8 mouse cellular contexts compared by ENCODE assay signal in genomic region chr12:16531956-16532859, GRCm38 (mm10).
DNase-seq lines count a peak whose midpoint lies in the region; ATAC-seq lines count a peak whose summit lies in the region.

No protein-coding gene starts in this region.

- no peak for ATAC-seq in embryonic facial prominence, embryonic 13.5 days (ENCODE audit: insufficient number of reproducible peaks, insufficient read depth, low FRiP score, low TSS enrichment, low read depth)

- no peaks in the 10 kb centered on the region for H3K9me3 ChIP-seq in embryonic facial prominence, embryonic 13.5 days

- peak overlapping the region; percentile 55 for H3K9ac ChIP-seq in embryonic facial prominence, embryonic 13.5 days

- H3K27me3 ChIP-seq in embryonic facial prominence, embryonic 13.5 days, result no peaks in the 10 kb centered on the region

- 70% methylated on average over 15 of the region's 15 CpGs for WGBS in embryonic facial prominence, embryonic 13.5 days

- no peaks in the 10 kb centered on the region for H3K36me3 ChIP-seq in embryonic facial prominence, embryonic 13.5 days

- peak; percentile 16 to 17 for DNase-seq in adrenal gland, postnatal 36 days
- DNase-seq in adrenal gland, postnatal 10 days, result no peak
- DNase-seq in 3T3-L1 (ENCODE audit: low read depth, low spot score), result peak; percentile 95
- DNase-seq in heart, postnatal 36 days, result peak; percentile 30 to 49
- DNase-seq in lung, postnatal 10 days, result peak; percentile 34
- peak; percentile 37 for DNase-seq in spleen, adult 12 weeks (ENCODE audit: low spot score)
- DNase-seq in ovary, adult 18-20 months (ENCODE audit: low spot score), result no peak

- peaks cover 14% of the 10 kb centered on the region for H3K4me1 ChIP-seq in embryonic facial prominence, embryonic 13.5 days

- H3K4me2 ChIP-seq in embryonic facial prominence, embryonic 13.5 days, result peak overlapping the region; percentile 1; the same call in 1 of the 2 replicates

- H3K27ac ChIP-seq in embryonic facial prominence, embryonic 13.5 days, result peak overlapping the region; percentile 48; the same call in 1 of the 2 replicates

- intact Hi-C loops in heart, postnatal 36 days (cut with DNase I), result loop anchor here (2.0 to 5.0 kb wide), 4 partner anchors 390 to 925 kb away; partner anchors contain the start of gene Trib2

- no peak overlapping the region for H3K4me3 ChIP-seq in embryonic facial prominence, embryonic 13.5 days

Comparison
In these comparisons a context has a peak if more than half of its experiments do, and no peak if none do; other contexts are left out.
1. DNase-seq: peak in adrenal gland, postnatal 36 days (2 of 2), 3T3-L1 (single experiment), heart, postnatal 36 days (2 of 2), lung, postnatal 10 days (single experiment) and spleen, adult 12 weeks (single experiment); none in adrenal gland, postnatal 10 days (single experiment) and ovary, adult 18-20 months (single experiment).